Mouse (Mus musculus): Measurements from ENCODE around the gene Med15. TPM values are rescaled to one million over a fixed set of nuclear protein-coding genes. Genes with fewer than 3 reads are reported as not detected.
A peak's percentile ranks its signal among the peaks of the same experiment; 100 is the strongest.

Med15 gene
- total RNA-seq, 2 experiments from 2014 or later = 66.2 to 69.6 TPM

DNA sequence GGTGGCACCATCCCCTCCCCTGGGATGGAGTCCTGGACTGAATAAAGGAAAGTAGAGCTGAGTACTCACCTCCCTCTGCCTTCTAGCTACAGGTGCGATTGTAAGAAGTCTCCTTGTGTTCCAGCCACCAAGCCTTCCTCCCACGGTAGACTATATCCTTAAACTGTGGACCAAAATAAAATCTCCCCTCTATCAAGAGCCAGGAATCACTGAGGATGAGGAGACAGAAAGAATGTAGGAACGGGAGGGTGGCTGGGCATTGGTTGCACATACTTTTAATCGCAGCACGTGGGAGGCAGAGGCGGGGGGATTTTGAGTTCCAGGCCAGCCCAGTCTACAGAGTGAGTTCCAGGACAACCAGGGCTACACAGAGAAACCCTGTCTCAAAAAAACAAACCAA, 260 bp downstream of the Med15 start:
- DNase-seq (ENCODE audit: low spot score in 2 of 2) = no peak

DNA sequence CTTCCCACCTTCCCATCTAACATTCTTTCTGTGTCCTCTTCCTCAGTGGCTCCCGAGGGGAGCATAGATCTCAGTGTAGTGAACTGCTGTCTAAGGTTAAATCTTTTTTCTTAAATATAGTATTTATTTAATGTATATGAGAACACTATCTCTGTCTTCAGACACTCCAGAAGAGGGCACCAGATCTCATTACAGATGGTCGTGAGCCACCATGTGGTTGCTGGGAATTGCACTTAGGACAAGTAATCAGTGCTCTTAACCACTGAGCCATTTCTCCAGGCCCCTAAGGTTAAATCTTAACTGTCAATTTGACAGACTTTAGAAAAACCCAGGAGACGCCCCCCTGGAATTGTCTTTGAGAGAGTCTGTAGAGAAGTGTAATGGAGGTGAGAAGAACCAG, 670 bp downstream of the Med15 start:
- DNase-seq (ENCODE audit: low spot score in 2 of 2) = no peak

DNA sequence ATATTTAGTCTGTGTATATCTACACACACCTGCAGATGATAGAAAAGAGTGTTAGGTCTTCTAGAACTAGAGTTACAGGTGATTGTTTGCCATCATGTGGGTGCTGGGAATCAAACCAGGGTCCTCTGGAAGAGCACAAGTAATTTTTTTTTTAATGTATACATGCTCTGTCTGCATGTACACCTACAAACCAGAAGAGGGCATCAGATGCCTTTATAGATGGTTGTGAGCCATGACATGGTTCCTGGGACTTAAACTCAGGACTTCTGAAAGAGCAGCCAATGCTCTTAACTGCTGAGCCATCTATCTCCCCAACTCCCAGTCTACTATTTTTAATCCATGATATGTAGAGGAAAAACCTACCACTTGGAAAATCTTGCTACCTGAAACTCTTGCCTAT, 2.7 kb downstream of the Med15 start:
- DNase-seq (ENCODE audit: low spot score in 2 of 2) = no peak

DNA sequence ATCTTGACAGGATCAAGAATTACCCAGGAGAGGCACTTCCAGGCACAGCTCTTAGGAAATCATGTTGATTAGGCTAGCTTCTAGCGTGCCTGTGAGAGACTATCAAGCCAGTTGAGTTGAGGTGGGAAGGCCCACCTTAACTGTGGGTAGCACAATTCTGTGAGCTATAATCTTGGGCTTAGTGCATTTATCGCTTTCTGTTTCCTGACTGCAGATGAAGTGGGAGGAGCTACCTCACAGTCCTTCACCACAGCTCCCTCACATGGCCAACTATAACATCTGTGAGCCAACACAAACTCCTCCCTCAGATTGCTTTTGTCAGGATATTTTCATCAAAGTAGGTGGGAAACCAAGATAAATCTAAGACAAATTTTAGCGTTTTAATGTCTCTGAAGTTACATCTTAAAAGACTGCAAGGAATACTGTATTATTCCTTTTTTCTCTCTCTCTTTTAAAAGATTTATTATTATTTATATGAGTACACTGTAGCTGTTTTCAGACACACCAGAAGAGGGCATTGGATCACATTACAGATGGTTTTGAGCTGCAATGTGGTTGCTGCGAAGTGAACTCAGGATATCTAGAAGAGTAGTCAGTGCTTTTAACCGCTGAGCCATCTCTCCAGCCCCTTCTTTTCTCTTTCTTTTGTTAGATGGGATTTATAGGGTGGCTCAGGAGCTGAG, 5.4 kb downstream of the Med15 start:
- DNase-seq (ENCODE audit: low spot score in 2 of 2) = peak in 1 of 2 experiments; percentile 38

DNA sequence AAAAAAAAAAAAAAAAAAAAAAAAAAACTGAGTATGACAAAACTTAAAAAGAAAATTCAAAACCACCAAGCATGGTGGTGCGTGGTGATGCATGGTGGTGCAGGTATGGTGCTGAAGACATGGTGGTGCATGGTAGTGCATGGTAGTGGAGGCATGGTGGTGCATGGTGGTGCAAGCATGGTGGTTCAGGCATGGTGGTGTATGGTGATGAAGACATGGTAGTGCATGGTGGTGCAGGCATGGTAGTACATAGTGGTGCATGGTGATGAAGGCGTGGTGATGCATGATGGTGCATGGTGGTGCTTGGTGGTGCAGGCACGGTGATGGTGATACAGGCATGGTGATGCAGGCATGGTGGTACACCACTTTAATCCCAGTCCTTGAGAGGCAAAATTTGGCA, 8.2 kb downstream of the Med15 start:
- no peak for DNase-seq (ENCODE audit: low spot score in 2 of 2)

DNA sequence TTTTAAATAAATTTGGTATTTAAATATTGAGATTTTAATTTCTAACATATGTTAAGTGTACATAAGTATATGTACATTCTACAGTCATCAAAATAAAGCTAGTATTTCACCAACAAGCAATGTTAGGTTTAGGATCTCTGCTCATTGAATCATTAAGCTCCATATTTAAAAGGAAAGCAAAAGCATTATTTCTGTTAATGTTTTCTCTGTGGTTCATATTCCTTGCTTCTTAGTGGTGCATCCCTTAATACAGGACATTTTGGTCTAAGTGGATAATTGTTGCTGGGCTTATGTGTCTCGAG, 9.4 kb downstream of the Med15 start:
- DNase-seq (ENCODE audit: low spot score in 2 of 2) = no peak

DNA sequence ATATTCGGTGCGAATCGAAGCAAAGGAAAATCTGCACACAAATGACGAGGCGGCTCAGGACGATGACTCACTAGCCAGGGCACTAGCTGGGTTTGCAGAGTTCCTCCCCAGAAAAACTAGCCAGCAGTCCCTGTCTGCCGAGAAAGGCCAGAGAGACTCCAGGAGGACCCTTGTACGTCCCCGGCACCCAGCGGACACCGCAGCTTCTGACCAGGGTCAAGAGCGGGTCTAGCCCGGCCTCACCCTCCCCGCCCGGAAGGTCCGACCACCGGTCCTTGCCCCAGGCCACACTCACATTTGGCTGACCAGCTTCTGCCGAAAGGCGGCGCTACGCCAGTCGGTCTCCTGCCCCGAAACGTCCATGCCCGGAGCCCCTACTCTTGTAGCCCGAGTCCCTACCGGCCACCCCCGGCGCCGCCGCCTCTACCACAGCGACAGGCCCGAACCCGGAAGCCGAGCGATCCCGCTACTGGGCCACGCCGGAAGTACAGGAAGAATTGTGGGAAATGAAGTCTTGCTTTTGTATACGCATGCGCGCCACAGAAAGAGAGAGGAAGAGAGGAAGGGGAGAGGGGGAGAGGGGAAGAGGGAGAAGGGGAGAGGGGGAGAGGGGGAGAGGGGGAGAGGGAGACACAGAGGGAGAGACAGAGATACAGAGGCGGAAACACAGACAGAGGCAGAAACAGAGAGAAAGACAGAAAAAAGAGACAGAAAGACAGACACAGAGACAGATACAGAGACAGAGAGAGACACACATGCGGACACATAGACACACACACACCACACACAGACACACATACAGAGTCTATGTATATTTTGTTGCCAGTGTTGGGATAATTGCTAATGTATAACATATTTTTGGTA, 10.0 kb downstream of the Med15 start:
- DNase-seq (ENCODE audit: low spot score in 2 of 2) = peak; percentile 93

DNA sequence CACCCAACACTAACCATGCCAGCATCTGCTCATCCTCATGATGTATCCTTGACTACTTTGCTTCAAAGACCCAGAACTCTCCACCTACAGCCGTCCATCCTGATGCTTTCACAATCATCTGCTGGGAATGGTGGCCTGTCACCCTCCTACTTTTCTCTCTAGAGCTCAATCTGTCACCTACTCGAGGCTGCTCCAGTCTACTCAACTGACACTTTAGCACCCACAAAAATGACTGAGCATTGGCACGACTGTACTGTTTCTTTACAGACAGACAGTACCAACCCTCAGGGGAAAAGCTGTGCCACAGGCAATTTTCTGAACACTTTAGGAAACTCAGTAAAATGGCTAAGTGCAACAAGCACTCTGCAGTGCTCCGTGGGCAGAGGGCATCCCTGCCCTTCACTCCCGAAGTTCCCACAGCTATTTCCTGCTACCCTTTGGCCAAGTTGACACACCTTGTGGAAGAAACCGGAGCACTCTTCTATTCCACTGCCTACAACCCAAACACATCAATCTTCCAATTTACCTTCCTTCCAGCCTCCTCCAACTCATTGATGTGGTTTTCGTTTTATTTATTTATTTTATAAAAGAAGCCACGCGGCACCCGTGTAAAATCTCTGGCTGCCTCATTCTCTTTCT, 10.8 kb downstream of the Med15 start:
- no peak for DNase-seq (ENCODE audit: low spot score in 2 of 2)

DNA sequence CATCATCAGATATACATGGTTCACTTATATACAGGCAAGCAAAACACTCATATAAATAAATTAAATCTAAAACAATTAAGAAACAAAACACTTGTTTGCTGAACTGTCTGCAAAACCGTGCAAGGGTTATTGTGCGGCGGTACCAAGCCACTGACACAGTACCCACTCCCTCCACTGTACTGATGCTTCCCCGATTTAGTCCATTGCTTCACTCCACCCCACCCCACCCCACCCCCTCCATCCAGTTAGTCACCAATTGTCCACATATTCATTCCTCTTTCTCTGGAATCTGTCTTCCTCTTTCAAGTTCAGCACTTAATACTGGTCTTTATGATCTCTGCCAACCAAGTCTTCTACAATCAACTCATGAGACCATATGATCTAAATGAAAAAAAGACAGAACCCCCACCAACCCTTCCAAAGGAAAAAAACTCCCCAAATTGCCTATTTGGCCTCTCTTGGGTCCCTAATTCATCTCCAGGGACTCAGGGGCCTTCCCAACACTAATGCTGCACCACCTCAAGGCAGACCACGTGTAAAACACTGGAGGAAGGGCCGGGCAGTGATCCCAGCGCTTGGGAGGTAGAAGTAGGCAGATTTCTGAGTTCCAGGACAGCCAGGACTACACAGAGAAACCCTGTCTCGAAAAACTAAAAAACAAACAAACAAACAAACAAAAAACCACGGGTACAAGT, 11.4 kb downstream of the Med15 start:
- no peak for DNase-seq (ENCODE audit: low spot score in 2 of 2)

DNA sequence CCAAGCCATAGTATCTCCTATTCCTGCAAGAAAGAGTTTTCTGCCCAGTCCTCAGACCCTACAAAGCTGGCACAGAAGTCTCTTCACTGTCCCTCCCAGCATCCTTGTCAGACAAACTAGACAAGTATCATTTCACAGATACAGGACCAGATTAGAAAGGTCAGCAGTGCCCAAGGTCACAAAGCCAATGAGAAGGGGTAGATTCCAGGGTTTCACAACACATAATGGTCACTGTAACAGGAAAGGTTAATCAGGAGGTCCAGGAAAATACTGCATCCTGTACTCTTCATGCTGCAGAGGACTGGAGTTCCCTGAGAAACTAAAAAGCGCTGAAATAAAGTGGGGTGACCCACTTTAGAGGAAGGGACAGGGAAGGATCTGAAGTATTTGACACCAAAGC, 14.9 kb downstream of the Med15 start:
- no peak for DNase-seq (ENCODE audit: low spot score in 2 of 2)

DNA sequence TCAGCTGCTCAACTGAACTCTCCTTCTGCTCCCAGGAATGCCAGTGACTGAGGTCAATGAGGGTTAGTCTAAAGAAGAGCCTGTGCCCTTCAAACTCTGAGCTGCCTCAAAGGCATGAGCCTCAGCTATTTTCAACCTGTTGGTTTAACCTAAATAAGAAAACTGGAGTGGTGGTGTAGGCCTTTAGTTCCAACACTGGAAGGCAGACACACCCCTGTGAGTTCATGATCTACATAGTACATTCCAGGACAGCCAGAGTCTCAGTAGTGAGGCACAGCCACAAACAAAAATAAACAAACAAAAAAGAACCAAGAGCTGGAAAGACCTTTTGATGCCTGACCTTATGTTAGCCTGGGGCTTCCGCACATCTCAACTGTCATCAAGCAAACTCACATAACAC, 25.1 kb downstream of the Med15 start:
- DNase-seq (ENCODE audit: low spot score in 2 of 2) = no peak

DNA sequence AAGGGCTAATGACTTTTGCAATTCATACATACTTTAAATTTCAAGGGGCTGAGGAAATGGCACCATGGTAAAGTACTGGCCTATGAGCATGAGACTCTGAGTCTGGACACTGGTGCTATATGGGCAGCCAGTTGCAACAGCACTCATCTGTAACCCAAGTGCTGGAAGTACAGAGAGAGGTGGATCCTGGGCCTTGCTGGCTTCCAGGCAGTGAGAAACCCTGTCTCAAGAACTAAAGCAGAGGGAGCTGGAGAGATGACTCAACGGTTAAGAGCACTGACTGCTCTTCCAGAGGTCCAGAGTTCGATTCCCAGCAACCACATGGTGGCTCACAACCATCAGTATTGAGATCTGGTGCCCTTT, 31.7 kb downstream of the Med15 start:
- no peak for DNase-seq (ENCODE audit: low spot score in 2 of 2)

DNA sequence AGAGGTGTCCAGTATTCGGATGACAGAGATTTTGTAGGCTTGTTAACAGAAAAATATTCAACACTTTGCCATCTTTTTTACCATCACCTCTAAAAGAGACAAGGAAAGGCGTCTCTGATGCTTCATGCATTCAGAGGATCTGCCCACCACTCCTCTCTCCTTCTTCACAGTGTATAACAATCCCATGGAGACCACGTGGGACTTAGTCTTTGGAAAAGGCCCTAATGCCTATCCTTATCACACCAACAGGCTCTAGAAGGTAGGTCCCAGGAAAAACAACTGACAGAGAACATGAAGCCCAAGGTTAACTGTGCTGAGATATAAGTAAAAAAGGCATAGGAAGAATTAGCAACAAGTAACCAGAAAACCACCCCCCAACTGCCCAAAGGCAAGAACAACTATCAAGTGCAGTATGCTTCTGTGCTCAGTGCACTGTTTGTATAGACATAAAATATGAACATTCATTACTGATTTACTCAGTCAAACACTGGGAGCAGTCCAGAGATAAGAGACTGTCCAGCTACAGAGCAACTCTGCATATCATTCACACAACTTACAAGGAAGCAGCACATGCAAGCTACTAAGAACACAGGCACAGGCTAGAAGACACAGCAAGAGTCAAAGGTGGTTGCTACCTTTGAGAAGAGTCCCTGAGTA, 32.2 kb downstream of the Med15 start:
- no peak for DNase-seq (ENCODE audit: low spot score in 2 of 2)

DNA sequence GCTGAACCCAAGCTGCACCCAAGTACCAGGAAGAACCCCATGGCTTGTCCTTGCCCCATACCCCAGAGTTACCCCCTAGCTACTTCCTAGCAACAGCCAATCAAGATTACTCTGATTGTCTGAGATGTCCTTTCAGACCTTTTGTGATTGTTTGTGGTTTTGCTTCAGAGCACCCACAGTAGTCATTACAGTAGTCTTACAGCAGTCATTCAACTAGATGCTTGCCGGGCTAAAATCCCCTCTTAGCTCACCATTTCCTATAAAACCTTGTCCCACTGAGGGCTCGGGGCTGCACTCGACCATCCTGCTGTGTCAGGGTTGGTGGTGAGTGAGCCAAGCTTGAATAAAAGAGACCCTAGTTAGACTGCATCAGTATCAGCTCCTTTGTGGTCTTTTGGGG, 37.8 kb downstream of the Med15 start:
- no peak for DNase-seq (ENCODE audit: low spot score in 2 of 2)

DNA sequence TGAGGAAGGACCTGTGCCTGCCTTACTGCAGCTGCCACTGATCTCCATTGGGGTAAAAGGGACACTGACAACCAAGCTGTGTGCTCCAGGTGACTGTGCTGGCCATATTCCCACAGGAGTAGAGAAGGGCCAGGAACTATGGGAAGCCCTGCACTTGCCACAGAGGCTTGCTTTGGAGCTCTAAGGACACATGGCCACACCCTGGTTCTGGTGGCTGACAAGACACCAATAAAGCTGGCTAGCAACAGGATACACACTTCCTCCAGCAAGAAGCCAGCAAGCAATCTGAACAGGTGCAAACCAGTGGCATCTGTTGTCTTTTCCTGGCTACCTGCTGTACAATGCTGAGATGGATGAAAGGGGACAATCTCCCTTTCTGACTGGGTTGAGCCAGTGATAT, 62.8 kb downstream of the Med15 start:
- DNase-seq (ENCODE audit: low spot score in 2 of 2) = no peak

DNA sequence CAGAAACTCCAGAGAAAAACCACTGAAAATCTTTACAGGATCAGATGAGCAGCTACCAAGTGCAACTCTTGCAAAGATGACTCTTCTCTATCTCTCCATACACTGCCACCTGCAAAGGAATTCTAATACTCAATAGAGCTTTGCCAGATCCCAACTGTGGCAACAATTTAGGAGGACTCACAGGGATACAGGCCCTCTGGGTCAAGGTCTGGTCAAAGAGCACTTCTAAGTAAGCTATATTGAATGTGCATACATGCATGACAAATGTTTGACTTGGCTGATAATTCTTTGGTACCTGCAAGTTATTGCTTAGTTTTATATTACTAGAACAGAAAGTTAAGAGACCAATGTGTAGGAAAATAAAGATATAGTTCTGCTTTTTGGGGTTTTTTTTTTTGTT, 67.1 kb downstream of the Med15 start:
- no peak for DNase-seq (ENCODE audit: low spot score in 2 of 2)

DNA sequence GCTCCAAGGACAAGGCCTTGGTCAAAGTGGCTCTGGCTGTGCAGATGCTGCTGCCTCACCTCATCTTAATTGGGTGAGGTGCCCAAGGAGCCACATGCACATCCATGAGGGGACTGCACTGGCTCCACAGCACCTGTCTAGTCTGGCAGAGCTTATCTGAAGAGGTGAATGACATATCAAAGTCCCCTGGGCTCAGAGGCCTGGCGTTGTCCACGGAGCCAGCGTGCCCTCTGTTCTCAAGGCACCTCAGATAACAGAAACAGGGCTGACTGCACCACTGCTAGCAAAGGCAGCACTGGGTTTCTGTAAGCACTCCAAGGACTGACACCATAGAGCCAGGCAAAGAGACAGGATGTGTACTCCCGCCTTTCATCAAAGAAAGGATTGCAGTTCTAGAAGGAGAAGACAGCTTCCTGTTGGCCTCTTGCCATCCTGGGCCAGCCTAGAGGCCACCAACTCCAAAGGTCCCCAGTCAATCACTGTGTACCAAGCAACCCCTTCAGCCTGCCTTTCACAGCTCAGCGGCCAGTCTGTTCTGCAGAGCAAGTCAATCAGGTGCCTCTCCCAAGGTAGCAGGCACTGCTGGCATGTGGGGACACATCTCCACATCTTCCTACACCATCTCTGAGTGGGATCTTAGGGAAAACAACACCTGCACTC, 76.3 kb downstream of the Med15 start:
- DNase-seq (ENCODE audit: low spot score in 2 of 2) = no peak

DNA sequence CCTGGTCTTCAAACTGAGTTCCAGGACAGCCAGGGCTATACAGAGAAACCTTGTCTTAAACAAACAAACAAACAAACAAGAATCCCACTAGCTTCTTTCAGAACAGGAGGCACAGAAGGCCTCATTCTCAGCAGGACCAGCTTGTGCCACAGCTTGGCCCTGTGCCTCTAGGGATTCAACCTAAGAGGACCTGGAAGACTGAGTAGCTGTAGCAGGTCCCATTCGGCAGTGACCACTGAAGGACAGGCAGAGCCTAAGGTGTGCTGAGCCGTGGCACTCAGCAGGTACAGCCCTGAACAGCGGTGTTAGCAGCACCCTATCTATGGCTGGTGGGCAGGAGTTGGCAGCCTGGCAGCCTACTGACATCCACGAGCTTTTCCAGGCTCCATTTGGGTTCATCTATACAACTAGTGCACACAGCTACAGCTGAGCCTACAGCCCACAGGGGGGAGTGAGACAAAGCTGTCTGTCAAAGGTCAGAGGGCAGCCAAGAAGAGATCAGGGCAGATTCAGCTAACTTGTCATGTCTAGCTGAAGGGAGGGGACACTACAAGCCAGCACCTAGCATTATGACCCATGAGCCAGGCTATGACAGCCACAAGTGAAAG, 78.4 kb downstream of the Med15 start:
- DNase-seq (ENCODE audit: low spot score in 2 of 2) = no peak

DNA sequence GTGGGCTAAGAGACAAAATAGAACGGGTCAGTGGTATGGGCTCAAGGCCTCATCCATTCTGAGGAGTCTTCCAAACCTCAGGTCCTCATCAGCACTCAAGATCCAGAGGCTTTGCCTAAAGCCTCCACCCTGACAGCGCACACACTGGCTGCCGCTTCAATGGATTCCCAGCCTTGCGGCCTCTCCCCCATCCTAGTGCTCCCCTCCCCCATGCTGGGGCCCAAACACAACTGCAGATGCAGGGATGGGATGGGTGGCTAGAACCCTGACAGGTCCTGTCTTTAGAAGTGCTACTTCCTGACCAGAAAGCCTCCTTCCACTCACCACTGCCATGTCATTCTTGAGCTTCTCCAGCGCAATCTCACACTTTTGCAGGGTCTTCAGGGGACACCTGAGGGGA, 79.1 kb downstream of the Med15 start:
- no peak for DNase-seq (ENCODE audit: low spot score in 2 of 2)

DNA sequence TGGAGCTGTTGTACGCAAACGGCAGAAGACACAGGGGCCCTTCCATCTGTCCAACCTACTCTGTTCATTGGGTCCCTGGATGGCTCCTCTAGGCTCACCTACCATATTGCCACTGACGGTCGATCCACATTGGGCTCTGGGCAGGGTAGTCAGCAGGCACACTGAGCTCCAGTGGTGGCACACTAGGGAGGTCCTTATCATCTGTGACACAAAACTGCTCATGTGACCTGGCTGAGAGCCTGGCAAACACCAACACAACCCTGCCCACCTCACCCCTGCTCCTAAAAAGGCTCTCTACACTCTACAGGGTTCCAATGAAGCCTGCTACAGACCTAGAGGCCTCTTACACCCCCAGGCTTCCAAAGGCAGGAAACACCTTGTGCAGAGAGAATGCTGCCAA, 80.1 kb downstream of the Med15 start:
- DNase-seq (ENCODE audit: low spot score in 2 of 2) = no peak

DNA sequence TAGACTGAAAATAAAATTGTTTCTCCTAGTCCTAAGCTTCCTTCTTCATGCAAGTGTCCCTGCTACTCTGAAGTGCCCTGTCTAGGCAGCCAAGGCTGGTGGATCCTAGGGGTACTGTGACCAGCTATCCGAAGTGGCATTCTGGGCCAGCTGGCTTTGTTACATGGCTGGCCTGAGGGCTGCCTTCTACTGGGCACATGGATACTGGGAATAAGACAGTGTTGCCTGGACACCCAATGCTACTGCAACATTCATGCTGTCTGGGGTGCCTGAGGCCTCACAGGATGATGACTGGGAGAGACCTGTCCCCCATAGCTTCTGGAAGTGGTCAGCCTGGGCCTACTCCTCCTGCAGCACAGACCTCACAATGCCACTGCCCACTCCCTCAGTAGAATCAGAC, 82.0 kb downstream of the Med15 start:
- peak; percentile 32 to 35 for DNase-seq (ENCODE audit: low spot score in 2 of 2)
